Mouse (Mus musculus) neural tube, embryonic 12.5 days (tissue): ENCODE measurements at regions not wholly inside any gene's neighbourhood (a gene's known extent, or its start where the extent isn't known, plus 50 kb on each side); places are given as distances from the start of the nearest gene placed in this dataset.

Source experiments
- ATAC-seq: fragments of 200-750 bp; cut with Nextera tagmentation; 2 replicates; pipeline ENCODE4 v1.8.0; 2017; ENCODE audit warnings: low read depth, mild to moderate bottlenecking, moderate TSS enrichment, moderate library complexity; ENCODE audit not compliant: low FRiP score
- H3K27ac ChIP-seq: fragments of 300-500 bp; sonication (generic); 2 replicates; pipeline ENCODE4 v1.5.1; 2016
- H3K27me3 ChIP-seq: fragments of 300-500 bp; sonication (generic); replicated peaks from 2 replicates; pipeline ENCODE4 v1.6.1; 2016; ENCODE audit warnings: mild to moderate bottlenecking
- H3K36me3 ChIP-seq: fragments of 300-500 bp; sonication (generic); 2 replicates; pipeline ENCODE4 v1.6.1; 2016; ENCODE audit warnings: mild to moderate bottlenecking
- H3K4me1 ChIP-seq: fragments of 300-500 bp; sonication (generic); 2 replicates; pipeline ENCODE4 v1.6.1; 2016
- H3K4me2 ChIP-seq: fragments of 300-500 bp; sonication (generic); replicated peaks from 2 replicates; pipeline ENCODE4 v1.6.1; 2016; ENCODE audit warnings: mild to moderate bottlenecking
- H3K4me3 ChIP-seq: fragments of 300-500 bp; sonication (generic); 2 replicates; pipeline ENCODE4 v1.5.1; 2016
- H3K9ac ChIP-seq: fragments of 300-500 bp; sonication (generic); 2 replicates; pipeline ENCODE4 v1.6.1; 2016; ENCODE audit warnings: mild to moderate bottlenecking
- H3K9me3 ChIP-seq: fragments of 300-500 bp; sonication (generic); 2 replicates; pipeline ENCODE4 v1.6.1; 2016; ENCODE audit warnings: mild to moderate bottlenecking
- WGBS: fragments of 180-500 bp; shearing (Covaris S2); methylation state at CpG from one replicate; pipeline ENCODE4 v1.1.7; 2016; 5-methylcytosine and 5-hydroxymethylcytosine counted together

- no peak overlapping the region for H3K9ac ChIP-seq
- WGBS: 64% methylated on average over 16 of the region's 16 CpGs
- H3K4me3 ChIP-seq: no peak overlapping the region
- no peaks in the 10 kb centered on the region; the same call in 1 of the 2 replicates for H3K4me1 ChIP-seq
- H3K9me3 ChIP-seq: no peaks in the 10 kb centered on the region
- H3K27me3 ChIP-seq: no peaks in the 10 kb centered on the region
- no peak overlapping the region for H3K4me2 ChIP-seq
- no peak for ATAC-seq
- no peaks in the 10 kb centered on the region for H3K36me3 ChIP-seq
- H3K27ac ChIP-seq: no peak overlapping the region
These were observed 50.9 kb upstream of the Sec61g start for GRCm38 (mm10) chr11:16559001-16559699.

GRCm38 (mm10) chr11:16561727-16562126 lies 53.4 kb upstream of the Sec61g start:
- Histone ChIP-seq H3K27ac (no peak overlapping the region), H3K36me3 (no peaks in the 10 kb centered on the region), H3K4me3 (no peak overlapping the region), H3K4me2 (no peak overlapping the region), H3K27me3 (no peaks in the 10 kb centered on the region), H3K9ac (no peak overlapping the region), H3K4me1 (no peaks in the 10 kb centered on the region; the same call in 1 of the 2 replicates), H3K9me3 (no peaks in the 10 kb centered on the region)
- 85% methylated on average over 4 of the region's 4 CpGs for WGBS
- ATAC-seq: no peak

DNA sequence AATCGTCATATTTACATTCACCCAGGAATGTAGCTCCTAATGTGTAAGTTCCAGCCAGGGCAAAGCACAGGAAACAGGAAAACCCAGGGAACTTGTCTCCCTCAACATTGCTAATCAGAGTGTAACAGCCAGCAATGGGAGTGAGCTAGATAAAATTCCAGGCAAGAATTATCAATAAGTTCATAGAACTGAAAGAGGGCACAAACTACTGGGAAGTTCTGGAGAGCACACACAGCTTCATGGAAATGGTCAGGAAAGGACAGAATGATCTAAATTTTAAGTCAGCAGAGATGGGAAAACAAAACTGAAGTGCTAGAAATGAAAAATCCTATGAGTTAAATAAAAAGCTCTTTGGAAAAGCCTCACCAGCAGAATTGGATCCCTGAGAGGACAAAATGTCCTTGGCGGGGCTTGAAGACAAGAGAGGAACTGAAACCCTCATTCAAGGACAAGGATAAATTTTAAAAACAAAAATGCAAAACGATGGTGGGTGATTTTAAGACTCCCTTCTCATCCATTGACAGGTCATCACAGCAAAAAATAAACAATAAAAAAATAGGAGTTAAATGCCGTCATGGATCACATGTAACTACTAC lies 80.9 kb upstream of the Sec61g start:
- no peak overlapping the region for H3K9ac ChIP-seq
- no peak overlapping the region for H3K4me3 ChIP-seq
- no peak overlapping the region for H3K4me2 ChIP-seq
- no peaks in the 10 kb centered on the region for H3K36me3 ChIP-seq
- no peak overlapping the region for H3K27ac ChIP-seq
- WGBS: 86% methylated on average over 4 of the region's 4 CpGs
- H3K4me1 ChIP-seq: peaks cover 14% of the 10 kb centered on the region
- H3K9me3 ChIP-seq: no peaks in the 10 kb centered on the region
- H3K27me3 ChIP-seq: no peaks in the 10 kb centered on the region
- no peak for ATAC-seq

DNA sequence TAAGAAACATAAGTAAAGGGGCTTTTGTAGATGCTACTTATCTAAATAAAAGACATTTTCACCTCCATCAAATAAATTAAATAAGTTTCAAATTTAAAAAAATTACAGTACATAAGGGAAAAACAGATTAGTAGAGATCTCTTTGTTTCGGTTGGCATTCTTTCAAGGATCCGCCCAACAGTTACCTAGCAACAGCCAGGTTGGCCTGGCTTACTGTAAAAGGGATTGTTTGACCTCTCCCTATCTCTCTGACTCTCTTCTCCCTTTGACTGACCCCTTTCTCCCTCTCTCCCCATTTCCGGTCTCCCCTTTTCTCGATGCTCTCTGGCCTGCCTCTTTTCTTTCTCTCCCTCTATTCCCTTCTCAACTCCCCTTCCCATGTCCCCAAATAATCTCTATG lies 82.3 kb upstream of the Sec61g start:
- no peak overlapping the region for H3K9ac ChIP-seq
- no peak for ATAC-seq
- H3K27ac ChIP-seq: no peak overlapping the region
- H3K4me1 ChIP-seq: peaks cover 14% of the 10 kb centered on the region
- H3K36me3 ChIP-seq: no peaks in the 10 kb centered on the region
- WGBS: 61% methylated on average over 4 of the region's 4 CpGs
- H3K27me3 ChIP-seq: no peaks in the 10 kb centered on the region
- no peaks in the 10 kb centered on the region for H3K9me3 ChIP-seq
- no peak overlapping the region for H3K4me2 ChIP-seq
- H3K4me3 ChIP-seq: no peak overlapping the region

DNA sequence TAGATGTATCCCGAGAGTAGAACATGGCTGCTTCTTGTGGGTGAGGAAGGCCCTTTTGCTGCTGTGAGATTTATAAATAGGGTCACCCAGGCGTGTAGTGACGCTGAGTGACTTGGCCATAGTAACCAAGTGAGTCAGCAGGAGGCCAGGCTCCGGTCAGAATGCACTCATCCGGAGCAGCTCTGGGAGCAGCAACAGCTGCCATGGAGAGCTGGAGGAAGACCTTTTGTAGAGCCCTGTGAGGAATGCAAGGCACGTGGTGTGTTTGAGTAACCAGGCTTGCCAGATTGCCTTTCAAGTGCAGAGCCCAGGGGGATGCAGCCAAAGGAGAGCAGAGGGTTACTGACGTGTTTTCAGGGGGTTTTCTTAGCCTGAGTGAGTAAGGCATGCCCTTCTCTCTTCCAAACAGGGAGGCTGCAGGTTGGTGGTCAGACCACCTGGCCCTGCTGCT lies 83.2 kb upstream of the Sec61g start:
- peak; percentile 97 for ATAC-seq
- no peak overlapping the region; the same call in 1 of the 2 replicates for H3K27ac ChIP-seq
- no peaks in the 10 kb centered on the region for H3K27me3 ChIP-seq
- H3K4me1 ChIP-seq: peaks cover 14% of the 10 kb centered on the region
- 2% methylated on average over 7 of the region's 7 CpGs for WGBS
- no peak overlapping the region for H3K9ac ChIP-seq
- no peaks in the 10 kb centered on the region for H3K9me3 ChIP-seq
- H3K36me3 ChIP-seq: no peaks in the 10 kb centered on the region
- H3K4me2 ChIP-seq: peak overlapping the region; percentile 28
- no peak overlapping the region for H3K4me3 ChIP-seq

DNA sequence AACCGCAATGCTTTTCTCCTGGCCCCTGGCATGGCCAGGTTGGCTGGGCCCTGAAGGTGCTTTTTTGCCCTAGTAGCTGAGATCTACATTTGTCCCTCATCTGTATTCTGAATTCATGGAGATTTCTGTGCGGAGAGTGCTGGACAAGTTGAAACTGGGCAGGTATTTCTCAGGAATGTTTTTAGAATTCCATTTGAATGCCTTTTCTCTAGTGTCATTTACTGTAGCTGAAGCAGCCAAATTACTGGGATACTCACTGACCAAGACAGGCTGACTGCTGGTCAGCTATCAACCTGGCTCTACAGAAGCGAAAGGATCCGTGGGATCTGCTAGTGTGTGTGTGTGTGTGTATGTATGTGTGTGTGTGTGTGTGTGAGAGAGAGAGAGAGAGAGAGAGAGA lies 83.7 kb upstream of the Sec61g start:
- Histone ChIP-seq H3K4me3 (no peak overlapping the region), H3K9me3 (no peaks in the 10 kb centered on the region), H3K4me1 (peaks cover 14% of the 10 kb centered on the region), H3K27me3 (no peaks in the 10 kb centered on the region), H3K9ac (no peak overlapping the region), H3K27ac (no peak overlapping the region; the same call in 1 of the 2 replicates), H3K4me2 (peak overlapping the region; percentile 28), H3K36me3 (no peaks in the 10 kb centered on the region)
- ATAC-seq: peak; percentile 26
- WGBS: 50% methylated on average over 4 of the region's 4 CpGs

DNA sequence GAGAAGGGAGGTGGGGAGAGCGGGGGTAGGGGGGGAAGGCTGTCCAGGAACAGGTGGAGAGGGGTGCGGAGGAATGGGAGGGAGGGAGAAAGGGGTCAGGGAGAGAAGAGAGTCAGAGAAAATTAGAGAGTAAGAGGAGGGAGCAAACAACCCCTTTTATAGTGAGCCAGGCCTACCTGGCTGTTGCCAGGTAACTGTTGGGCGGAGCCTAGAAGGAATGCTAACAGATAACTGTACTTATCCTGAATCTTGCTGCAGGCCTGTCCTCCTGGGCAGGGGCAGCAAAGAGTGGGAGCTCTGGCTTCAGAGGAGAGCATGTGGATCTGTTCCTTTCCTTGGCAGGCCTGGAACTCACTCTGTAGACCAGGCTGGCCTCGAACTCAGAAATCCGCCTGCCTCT lies 84.5 kb upstream of the Sec61g start:
- no peak for ATAC-seq
- Histone ChIP-seq H3K27ac (no peak overlapping the region), H3K4me1 (peaks cover 14% of the 10 kb centered on the region), H3K9me3 (no peaks in the 10 kb centered on the region), H3K4me3 (no peak overlapping the region), H3K9ac (no peak overlapping the region), H3K27me3 (no peaks in the 10 kb centered on the region), H3K4me2 (no peak overlapping the region), H3K36me3 (no peaks in the 10 kb centered on the region)
- WGBS: 95% methylated on average over 5 of the region's 5 CpGs

DNA sequence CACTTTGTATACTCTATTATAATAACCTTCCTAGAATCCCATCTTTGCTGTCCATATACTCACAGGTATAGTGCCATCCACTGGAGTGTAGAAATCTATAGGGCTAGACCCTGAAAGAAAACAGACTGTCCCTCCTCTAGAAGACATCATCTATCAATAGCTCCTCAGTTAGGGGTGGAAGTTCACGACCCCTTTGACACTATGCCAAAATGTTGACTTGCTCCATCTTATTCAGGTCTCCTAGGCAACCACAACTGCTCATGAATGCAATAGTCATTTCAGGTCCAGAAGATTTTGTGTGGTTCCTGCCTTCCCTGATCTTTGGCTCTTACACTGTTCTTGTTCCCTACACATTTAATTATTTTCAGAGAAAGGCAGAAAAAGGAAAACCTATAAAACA lies 86.5 kb upstream of the Sec61g start:
- Histone ChIP-seq H3K4me3 (no peak overlapping the region), H3K9me3 (peaks cover 5% of the 10 kb centered on the region), H3K4me1 (peaks cover 14% of the 10 kb centered on the region), H3K9ac (no peak overlapping the region), H3K36me3 (no peaks in the 10 kb centered on the region), H3K4me2 (no peak overlapping the region), H3K27me3 (no peaks in the 10 kb centered on the region), H3K27ac (no peak overlapping the region)
- ATAC-seq: no peak
- WGBS: 28% methylated on average over 1 of the region's 1 CpGs

DNA sequence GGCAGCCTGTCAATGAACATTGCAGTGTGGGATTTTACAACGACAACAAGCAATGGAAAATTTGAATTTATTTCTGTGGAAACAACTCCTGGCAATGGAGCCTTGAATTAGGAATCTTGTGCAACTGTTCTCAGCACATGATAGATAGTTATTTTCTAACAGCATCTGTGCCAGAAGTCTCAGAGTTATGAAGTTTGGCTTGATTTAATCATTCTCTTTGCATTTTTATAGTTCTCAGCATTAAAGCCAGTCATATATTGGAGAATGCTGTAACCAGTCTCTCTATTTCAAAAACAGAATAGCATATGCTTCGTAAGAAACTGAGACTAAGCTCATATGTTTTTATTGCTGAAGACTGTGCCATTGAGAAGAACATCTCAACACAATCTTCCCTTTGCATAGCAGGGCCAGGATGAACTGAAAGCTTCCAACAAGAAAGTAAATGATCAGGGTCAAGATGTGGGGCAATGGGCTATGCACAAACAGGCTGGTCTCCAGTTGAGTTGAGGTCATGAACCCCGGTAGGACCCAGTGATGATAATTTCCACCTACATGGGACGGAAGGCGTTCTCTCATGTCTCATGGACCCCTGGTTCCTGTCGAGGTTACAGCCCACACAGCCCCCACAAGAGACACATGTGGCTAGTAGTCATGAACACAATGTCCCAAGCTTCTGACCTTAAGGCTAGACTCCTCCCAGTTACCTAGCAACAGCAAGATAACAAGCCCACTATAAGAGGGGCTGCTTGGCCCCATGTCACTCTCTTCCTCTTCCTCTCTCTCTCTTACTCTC lies 89.0 kb upstream of the Sec61g start:
- Histone ChIP-seq H3K9ac (no peak overlapping the region), H3K4me1 (peaks cover 5% of the 10 kb centered on the region; the same call in 1 of the 2 replicates), H3K4me3 (no peak overlapping the region), H3K36me3 (no peaks in the 10 kb centered on the region), H3K27me3 (no peaks in the 10 kb centered on the region), H3K27ac (no peak overlapping the region), H3K4me2 (no peak overlapping the region), H3K9me3 (peaks cover 5% of the 10 kb centered on the region)
- 86% methylated on average over 6 of the region's 6 CpGs for WGBS
- no peak for ATAC-seq

GRCm38 (mm10) chr11:16602947-16603346 lies 94.7 kb upstream of the Sec61g start:
- ATAC-seq: no peak

DNA sequence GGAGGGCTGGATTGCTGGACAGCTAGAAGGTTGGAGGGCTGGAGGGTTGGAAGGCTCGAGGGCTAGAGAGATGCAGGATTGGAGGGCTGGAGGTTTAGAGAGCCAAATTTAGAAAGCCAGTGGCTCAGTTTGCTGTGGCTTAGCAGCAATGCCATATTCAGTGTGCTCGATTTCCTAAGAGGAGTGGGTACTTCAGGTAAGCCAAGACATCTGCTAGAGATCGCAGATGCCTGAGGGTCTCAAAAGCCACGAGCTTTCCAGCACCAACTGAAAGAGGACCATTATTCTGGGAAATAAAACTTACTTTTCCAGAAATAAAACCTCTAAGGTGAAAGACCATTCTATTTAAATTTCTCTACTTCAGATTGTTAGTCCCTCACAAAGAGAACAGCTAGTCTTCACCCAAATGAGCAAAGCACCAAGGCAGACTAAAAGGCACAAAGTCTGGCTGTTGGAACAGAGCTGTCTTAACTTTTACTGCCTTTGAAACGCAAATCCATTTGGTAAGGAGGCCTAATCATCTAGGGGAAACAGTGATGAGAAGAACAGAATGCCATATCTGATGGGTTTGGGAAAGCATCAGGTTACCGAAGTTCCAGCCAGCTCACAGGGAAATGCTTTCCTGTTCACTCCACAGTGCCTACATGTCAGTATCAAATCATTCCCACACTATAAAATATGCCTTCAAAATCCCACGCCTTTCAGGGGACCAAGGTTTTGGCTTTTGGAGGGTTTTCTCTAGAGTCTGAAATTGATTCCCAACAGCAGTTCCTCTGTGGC lies 98.3 kb upstream of the Sec61g start:
- no peaks in the 10 kb centered on the region for H3K36me3 ChIP-seq
- no peak overlapping the region for H3K27ac ChIP-seq
- H3K4me3 ChIP-seq: no peak overlapping the region
- no peaks in the 10 kb centered on the region for H3K27me3 ChIP-seq
- H3K9me3 ChIP-seq: no peaks in the 10 kb centered on the region
- 75% methylated on average over 7 of the region's 7 CpGs for WGBS
- no peak overlapping the region for H3K9ac ChIP-seq
- H3K4me1 ChIP-seq: no peaks in the 10 kb centered on the region
- ATAC-seq: no peak
- no peak overlapping the region for H3K4me2 ChIP-seq

More at GRCm38 (mm10) chr11:16602947-16603346, 94.7 kb upstream of the Sec61g start:
- Histone ChIP-seq H3K4me1 (no peaks in the 10 kb centered on the region), H3K4me2 (no peak overlapping the region), H3K36me3 (no peaks in the 10 kb centered on the region), H3K27me3 (no peaks in the 10 kb centered on the region), H3K9ac (no peak overlapping the region), H3K4me3 (no peak overlapping the region), H3K9me3 (peaks cover 5% of the 10 kb centered on the region), H3K27ac (no peak overlapping the region)
- 86% methylated on average over 3 of the region's 3 CpGs for WGBS
